Mouse (Mus musculus): ENCODE data around the gene C1ra. TPM values are rescaled to one million over a fixed set of nuclear protein-coding genes. Genes with fewer than 3 reads are reported as not detected.
A peak's percentile ranks its signal among the peaks of the same experiment; 100 is the strongest.
"Not testable (repeated sequence)": the region's sequence is repeated elsewhere in the genome, so short reads cannot be mapped to it uniquely, and the experiment has no call there.

C1ra gene
- 0.08 and 0.35 TPM in 2 replicates for polyA plus RNA-seq (2014; fragmentation: Nextera tagmentation; extraction: Ambion mirVana)

GRCm38 (mm10) chr6:124512355-124512836, at the start of gene C1ra:
Gene C1ra (plus strand): TSS chr6:124512405.
- ATAC-seq (replicated peaks; ENCODE audit: low FRiP score) (no peak), DNase-seq (ENCODE audit: low spot score) (peak; percentile 55)
- Histone ChIP-seq H3K27ac (ENCODE audit: low read depth, low read length) (no peak within 1 kb of the TSS), H3K4me3 (ENCODE audit: low read depth, low read length) (no peak within 1 kb of the TSS), H3K9me3 (ENCODE audit: control insufficient read depth, low read length) (no peaks in the 10 kb centered on the region), H3K4me2 (ENCODE audit: low read depth, low read length, severe bottlenecking) (peak within 1 kb of the TSS; percentile 20; the same call in 1 of the 2 replicates), H3K4me1 (replicated peaks; ENCODE audit: control insufficient read depth, insufficient read depth, low read length) (no peaks in the 10 kb centered on the region), H3K27me3 (ENCODE audit: control insufficient read depth, insufficient read depth, low read length) (no peaks in the 10 kb centered on the region), H3K36me3 (ENCODE audit: control insufficient read depth, insufficient read depth, low read length) (no peaks in the 10 kb centered on the region), H3K9ac (ENCODE audit: low read length) (no peak within 1 kb of the TSS)
- 14% methylated on average over 6 of the region's 6 CpGs for WGBS

GRCm38 (mm10) chr6:124463881-124464291, 48.3 kb upstream of the C1ra start:
- Histone ChIP-seq H3K9me3 (ENCODE audit: control insufficient read depth, low read length) (no peaks in the 10 kb centered on the region), H3K9ac (ENCODE audit: low read length) (peak overlapping the region; percentile 69; the same call in 1 of the 2 replicates), H3K4me1 (replicated peaks; ENCODE audit: control insufficient read depth, insufficient read depth, low read length) (no peaks in the 10 kb centered on the region), H3K36me3 (ENCODE audit: control insufficient read depth, insufficient read depth, low read length) (no peaks in the 10 kb centered on the region), H3K27ac (ENCODE audit: low read depth, low read length) (no peak overlapping the region), H3K4me3 (ENCODE audit: low read depth, low read length) (peak overlapping the region; percentile 44), H3K27me3 (ENCODE audit: control insufficient read depth, insufficient read depth, low read length) (no peaks in the 10 kb centered on the region), H3K4me2 (ENCODE audit: low read depth, low read length, severe bottlenecking) (peak overlapping the region; percentile 83)
- WGBS, result 25% methylated on average over 8 of the region's 8 CpGs
- no peak for DNase-seq (ENCODE audit: low spot score)
- 0 out of 2 replicates have a peak, but pooled peaks have one; percentile 4 for ATAC-seq (replicated peaks; ENCODE audit: low FRiP score)

- Histone ChIP-seq H3K9ac (ENCODE audit: low read length) (peak within 1 kb of the TSS; percentile 69), H3K27ac (ENCODE audit: low read depth, low read length) (no peak within 1 kb of the TSS), H3K4me1 (replicated peaks; ENCODE audit: control insufficient read depth, insufficient read depth, low read length) (no peaks in the 10 kb centered on the region), H3K36me3 (ENCODE audit: control insufficient read depth, insufficient read depth, low read length) (no peaks in the 10 kb centered on the region), H3K4me2 (ENCODE audit: low read depth, low read length, severe bottlenecking) (peak within 1 kb of the TSS; percentile 83), H3K4me3 (ENCODE audit: low read depth, low read length) (peak within 1 kb of the TSS; percentile 44), H3K27me3 (ENCODE audit: control insufficient read depth, insufficient read depth, low read length) (no peaks in the 10 kb centered on the region), H3K9me3 (ENCODE audit: control insufficient read depth, low read length) (no peaks in the 10 kb centered on the region)
- ATAC-seq (replicated peaks; ENCODE audit: low FRiP score) (peak; percentile 98), DNase-seq (ENCODE audit: low spot score) (peak; percentile 90)
- 7% methylated on average over 27 of the region's 27 CpGs for WGBS
Measured at GRCm38 (mm10) chr6:124464305-124465271, 47.6 kb upstream of the C1ra start, which contains the start of gene Clstn3. Gene Clstn3 (minus strand): TSS chr6:124464794.

GRCm38 (mm10) chr6:124465299-124465698, 46.9 kb upstream of the C1ra start:
- Histone ChIP-seq H3K4me1 (replicated peaks; ENCODE audit: control insufficient read depth, insufficient read depth, low read length) (no peaks in the 10 kb centered on the region), H3K36me3 (ENCODE audit: control insufficient read depth, insufficient read depth, low read length) (no peaks in the 10 kb centered on the region), H3K9ac (ENCODE audit: low read length) (peak overlapping the region; percentile 69; the same call in 1 of the 2 replicates), H3K4me2 (ENCODE audit: low read depth, low read length, severe bottlenecking) (peak overlapping the region; percentile 83), H3K9me3 (ENCODE audit: control insufficient read depth, low read length) (no peaks in the 10 kb centered on the region), H3K27me3 (ENCODE audit: control insufficient read depth, insufficient read depth, low read length) (no peaks in the 10 kb centered on the region), H3K4me3 (ENCODE audit: low read depth, low read length) (peak overlapping the region; percentile 44; the same call in 1 of the 2 replicates), H3K27ac (ENCODE audit: low read depth, low read length) (no peak overlapping the region)
- ATAC-seq (replicated peaks; ENCODE audit: low FRiP score), result no peak
- WGBS, result 46% methylated on average over 6 of the region's 6 CpGs
- no peak for DNase-seq (ENCODE audit: low spot score)

GRCm38 (mm10) chr6:124465729-124466128, 46.5 kb upstream of the C1ra start:
- Histone ChIP-seq H3K9me3 (ENCODE audit: control insufficient read depth, low read length) (no peaks in the 10 kb centered on the region), H3K9ac (ENCODE audit: low read length) (no peak overlapping the region), H3K36me3 (ENCODE audit: control insufficient read depth, insufficient read depth, low read length) (no peaks in the 10 kb centered on the region), H3K4me2 (ENCODE audit: low read depth, low read length, severe bottlenecking) (no peak overlapping the region; the same call in 1 of the 2 replicates), H3K4me1 (replicated peaks; ENCODE audit: control insufficient read depth, insufficient read depth, low read length) (no peaks in the 10 kb centered on the region), H3K27ac (ENCODE audit: low read depth, low read length) (no peak overlapping the region), H3K4me3 (ENCODE audit: low read depth, low read length) (no peak overlapping the region), H3K27me3 (ENCODE audit: control insufficient read depth, insufficient read depth, low read length) (no peaks in the 10 kb centered on the region)
- 77% methylated on average over 6 of the region's 6 CpGs for WGBS
- DNase-seq (ENCODE audit: low spot score) (no peak), ATAC-seq (replicated peaks; ENCODE audit: low FRiP score) (no peak)

- no peak overlapping the region for H3K27ac ChIP-seq (ENCODE audit: low read depth, low read length)
- H3K4me2 ChIP-seq (ENCODE audit: low read depth, low read length, severe bottlenecking), result no peak overlapping the region
- H3K9ac ChIP-seq (ENCODE audit: low read length), result no peak overlapping the region
- H3K4me3 ChIP-seq (ENCODE audit: low read depth, low read length), result no peak overlapping the region
- 90% methylated on average over 3 of the region's 3 CpGs for WGBS
- no peak for ATAC-seq (replicated peaks; ENCODE audit: low FRiP score)
- DNase-seq (ENCODE audit: low spot score), result no peak
- no peaks in the 10 kb centered on the region for H3K9me3 ChIP-seq (ENCODE audit: control insufficient read depth, low read length)
- no peaks in the 10 kb centered on the region for H3K4me1 ChIP-seq (replicated peaks; ENCODE audit: control insufficient read depth, insufficient read depth, low read length)
- no peaks in the 10 kb centered on the region for H3K27me3 ChIP-seq (ENCODE audit: control insufficient read depth, insufficient read depth, low read length)
- H3K36me3 ChIP-seq (ENCODE audit: control insufficient read depth, insufficient read depth, low read length), result no peaks in the 10 kb centered on the region
Measured at GRCm38 (mm10) chr6:124471121-124471520, 41.1 kb upstream of the C1ra start.

- not testable (repeated sequence) for H3K4me2 ChIP-seq (ENCODE audit: low read depth, low read length, severe bottlenecking); H3K9ac ChIP-seq (ENCODE audit: low read length); H3K27me3 ChIP-seq (ENCODE audit: control insufficient read depth, insufficient read depth, low read length); H3K4me3 ChIP-seq (ENCODE audit: low read depth, low read length); H3K4me1 ChIP-seq (replicated peaks; ENCODE audit: control insufficient read depth, insufficient read depth, low read length); DNase-seq (ENCODE audit: low spot score); H3K27ac ChIP-seq (ENCODE audit: low read depth, low read length); H3K36me3 ChIP-seq (ENCODE audit: control insufficient read depth, insufficient read depth, low read length); ATAC-seq (replicated peaks; ENCODE audit: low FRiP score); H3K9me3 ChIP-seq (ENCODE audit: control insufficient read depth, low read length)
- 86% methylated on average over 6 of the region's 6 CpGs for WGBS
Measured at GRCm38 (mm10) chr6:124471783-124472638, 40.2 kb upstream of the C1ra start.

- WGBS, result 37% methylated on average over 6 of the region's 6 CpGs
- Histone ChIP-seq H3K27me3 (ENCODE audit: control insufficient read depth, insufficient read depth, low read length) (no peaks in the 10 kb centered on the region), H3K9me3 (ENCODE audit: control insufficient read depth, low read length) (no peaks in the 10 kb centered on the region), H3K9ac (ENCODE audit: low read length) (no peak overlapping the region), H3K4me2 (ENCODE audit: low read depth, low read length, severe bottlenecking) (no peak overlapping the region), H3K27ac (ENCODE audit: low read depth, low read length) (no peak overlapping the region), H3K36me3 (ENCODE audit: control insufficient read depth, insufficient read depth, low read length) (no peaks in the 10 kb centered on the region), H3K4me3 (ENCODE audit: low read depth, low read length) (no peak overlapping the region), H3K4me1 (replicated peaks; ENCODE audit: control insufficient read depth, insufficient read depth, low read length) (no peaks in the 10 kb centered on the region)
- DNase-seq (ENCODE audit: low spot score) (no peak), ATAC-seq (replicated peaks; ENCODE audit: low FRiP score) (no peak)
Measured at GRCm38 (mm10) chr6:124472801-124473200, 39.4 kb upstream of the C1ra start.
